Mouse (Mus musculus) cerebellum, adult 11-12 months (tissue): ENCODE results near the gene Elk4.

ENCODE experiments used
- DNase-seq: peaks from one replicate; pipeline ENCODE4 v3.0.0; 2022

The Elk4 gene

GRCm38 (mm10) chr1:132019876-132020275, 12.5 kb downstream of the Elk4 start:
- DNase-seq = no peak

- no peak for DNase-seq
Measured at GRCm38 (mm10) chr1:132022107-132022506, 14.7 kb downstream of the Elk4 start.

GRCm38 (mm10) chr1:132026925-132027646, 19.7 kb downstream of the Elk4 start:
- DNase-seq = no peak

- DNase-seq = no peak
Measured at GRCm38 (mm10) chr1:132027978-132028377, 20.6 kb downstream of the Elk4 start.

GRCm38 (mm10) chr1:132028413-132028812, 21.0 kb downstream of the Elk4 start:
- DNase-seq = no peak

- DNase-seq = no peak
Measured at GRCm38 (mm10) chr1:132030574-132030973, 23.2 kb downstream of the Elk4 start.

GRCm38 (mm10) chr1:132032172-132032571, 24.8 kb downstream of the Elk4 start:
- DNase-seq = no peak

- no peak for DNase-seq
Measured at GRCm38 (mm10) chr1:132037746-132038145, 30.3 kb downstream of the Elk4 start.

GRCm38 (mm10) chr1:132038753-132039152, 31.3 kb downstream of the Elk4 start:
- no peak for DNase-seq

- DNase-seq = no peak
Measured at GRCm38 (mm10) chr1:132040201-132040621, 32.8 kb downstream of the Elk4 start.

- DNase-seq = no peak
Measured at GRCm38 (mm10) chr1:132043759-132044158, 36.4 kb downstream of the Elk4 start.

GRCm38 (mm10) chr1:132046143-132046735, 38.8 kb downstream of the Elk4 start:
- DNase-seq = peak; percentile 51

- DNase-seq = peak; percentile 58
Measured at GRCm38 (mm10) chr1:132051746-132052145, 44.3 kb downstream of the Elk4 start.

- no peak for DNase-seq
Measured at GRCm38 (mm10) chr1:132054387-132054786, 47.0 kb downstream of the Elk4 start.

GRCm38 (mm10) chr1:132055054-132055664, 47.8 kb downstream of the Elk4 start:
- no peak for DNase-seq

- no peak for DNase-seq
Measured at GRCm38 (mm10) chr1:132058558-132058957, 51.2 kb downstream of the Elk4 start.

- DNase-seq = no peak
Measured at GRCm38 (mm10) chr1:132060036-132060769, 52.8 kb downstream of the Elk4 start.

- no peak for DNase-seq
Measured at GRCm38 (mm10) chr1:132061750-132062541, 54.5 kb downstream of the Elk4 start.

- no peak for DNase-seq
Measured at GRCm38 (mm10) chr1:132063096-132063495, 55.7 kb downstream of the Elk4 start.

- DNase-seq = no peak
Measured at GRCm38 (mm10) chr1:132065001-132065400, 57.6 kb downstream of the Elk4 start.

- no peak for DNase-seq
Measured at GRCm38 (mm10) chr1:132065475-132066172, 58.2 kb downstream of the Elk4 start.
